Mouse (Mus musculus) spleen, adult 2 months (tissue): Measurements from ENCODE around the gene Tmem82. TPM values are rescaled to one million over a fixed set of nuclear protein-coding genes. Genes with fewer than 3 reads are reported as not detected.
A peak's percentile ranks its signal among the peaks of the same experiment; 100 is the strongest.

Experiments
- DNase-seq, 2 experiments: peaks; one replicate each; pipeline versions ENCODE4 v3.0.0 to v3.0.0-alpha.2; 2012 to 2021; ENCODE audit warnings: low spot score in 2 of 2, low read depth in 1 of 2
- H3K27ac ChIP-seq: fragments of 200-500 bp; 2 replicates; pipeline ENCODE4 v1.5.1; 2012; ENCODE audit warnings: low read length, inconsistent platforms; ENCODE audit not compliant: insufficient read depth
- H3K27me3 ChIP-seq: fragments of 200-500 bp; 2 replicates; pipeline ENCODE4 v1.6.1; 2012; ENCODE audit warnings: mild to moderate bottlenecking, moderate library complexity, low read length, inconsistent platforms; ENCODE audit not compliant: control insufficient read depth, insufficient read depth
- H3K36me3 ChIP-seq: fragments of 200-500 bp; 2 replicates; pipeline ENCODE4 v1.6.1; 2012; ENCODE audit warnings: mild to moderate bottlenecking, low read length, inconsistent platforms; ENCODE audit not compliant: control insufficient read depth, insufficient read depth
- H3K4me1 ChIP-seq: fragments of 200-500 bp; 2 replicates; pipeline ENCODE4 v1.6.1; 2011; ENCODE audit warnings: inconsistent platforms; ENCODE audit not compliant: control insufficient read depth, insufficient read depth, insufficient read length
- H3K4me3 ChIP-seq: fragments of 200-500 bp; 2 replicates; pipeline ENCODE4 v1.5.1; 2011; ENCODE audit warnings: mild to moderate bottlenecking, inconsistent platforms; ENCODE audit not compliant: insufficient read depth, insufficient read length; ENCODE audit errors: extremely low read depth
- CTCF ChIP-seq: fragments of 200-500 bp; IDR thresholded peaks from 2 replicates; pipeline ENCODE4 v1.5.1; 2011; ENCODE audit warnings: mild to moderate bottlenecking, inconsistent platforms; ENCODE audit not compliant: insufficient read depth, insufficient read length, insufficient replicate concordance; ENCODE audit errors: extremely low read depth
- POLR2A ChIP-seq: fragments of 200-500 bp; IDR thresholded peaks from 2 replicates; pipeline ENCODE4 v1.6.1; 2011; ENCODE audit warnings: low read depth, low read length, inconsistent platforms
- WGBS: fragments of 180-500 bp; shearing (Covaris S2); methylation state at CpG from one replicate; pipeline ENCODE4 v1.1.7; 2018; 5-methylcytosine and 5-hydroxymethylcytosine counted together
- polyA plus RNA-seq: library from polyadenylated mRNA; depleted of rRNA; stranded (reverse); fragments of >200 nt; gene quantifications from 2 replicates; pipeline ENCODE4 v1.2.3, GENCODE M21; 2012

Gene Tmem82
- polyA plus RNA-seq, 1 experiment, result 0.56 TPM

GRCm38 (mm10) chr4:141598894-141599250, 19.6 kb downstream of the Tmem82 start:
- Histone ChIP-seq H3K27me3 (peaks cover 18% of the 10 kb centered on the region), H3K4me3 (no peak overlapping the region), H3K4me1 (no peaks in the 10 kb centered on the region; the same call in 1 of the 2 replicates), H3K27ac (peak overlapping the region; percentile 32; the same call in 1 of the 2 replicates), H3K36me3 (no peaks in the 10 kb centered on the region)
- DNase-seq, result no peak
- TF ChIP-seq CTCF (no peak), POLR2A (no peak)
- WGBS, result 10% methylated on average over 9 of the region's 9 CpGs

- DNase-seq, result no peak
- WGBS, result 13% methylated on average over 19 of the region's 19 CpGs
- Histone ChIP-seq H3K4me1 (no peaks in the 10 kb centered on the region; the same call in 1 of the 2 replicates), H3K4me3 (no peak overlapping the region), H3K36me3 (no peaks in the 10 kb centered on the region), H3K27ac (peak overlapping the region; percentile 32; the same call in 1 of the 2 replicates), H3K27me3 (peaks cover 18% of the 10 kb centered on the region)
- TF ChIP-seq POLR2A, result no peak
- TF ChIP-seq CTCF, result no peak
Measured at GRCm38 (mm10) chr4:141598199-141598893, 20.1 kb downstream of the Tmem82 start.

- WGBS, result 81% methylated on average over 8 of the region's 8 CpGs
- peaks cover 18% of the 10 kb centered on the region for H3K27me3 ChIP-seq
- no peaks in the 10 kb centered on the region for H3K36me3 ChIP-seq
- H3K4me3 ChIP-seq, result no peak overlapping the region
- no peaks in the 10 kb centered on the region; the same call in 1 of the 2 replicates for H3K4me1 ChIP-seq
- H3K27ac ChIP-seq, result no peak overlapping the region
- no peak for DNase-seq
- TF ChIP-seq CTCF, result no peak
- no peak for TF ChIP-seq POLR2A
Measured at GRCm38 (mm10) chr4:141596700-141597328, 21.6 kb downstream of the Tmem82 start.

- WGBS, result 77% methylated on average over 9 of the region's 9 CpGs
- H3K36me3 ChIP-seq, result no peaks in the 10 kb centered on the region
- no peak for TF ChIP-seq POLR2A
- no peak for TF ChIP-seq CTCF
- no peak for DNase-seq
- no peaks in the 10 kb centered on the region; the same call in 1 of the 2 replicates for H3K4me1 ChIP-seq
- H3K27ac ChIP-seq, result no peak overlapping the region
- H3K27me3 ChIP-seq, result peaks cover 18% of the 10 kb centered on the region
- no peak overlapping the region for H3K4me3 ChIP-seq
Measured at GRCm38 (mm10) chr4:141595605-141596268, 22.7 kb downstream of the Tmem82 start.

GRCm38 (mm10) chr4:141595138-141595537, 23.3 kb downstream of the Tmem82 start:
- no peak overlapping the region for H3K27ac ChIP-seq
- peaks cover 18% of the 10 kb centered on the region for H3K27me3 ChIP-seq
- no peaks in the 10 kb centered on the region for H3K36me3 ChIP-seq
- no peaks in the 10 kb centered on the region; the same call in 1 of the 2 replicates for H3K4me1 ChIP-seq
- no peak for TF ChIP-seq CTCF
- no peak for DNase-seq
- H3K4me3 ChIP-seq, result no peak overlapping the region
- WGBS, result 86% methylated on average over 11 of the region's 11 CpGs

GRCm38 (mm10) chr4:141591547-141591946, 26.9 kb downstream of the Tmem82 start:
- TF ChIP-seq CTCF, result peak; percentile 36; the same call in 1 of the 2 replicates
- TF ChIP-seq POLR2A, result no peak
- DNase-seq, result no peak
- H3K36me3 ChIP-seq, result no peaks in the 10 kb centered on the region
- H3K4me1 ChIP-seq, result peaks cover 2% of the 10 kb centered on the region; the same call in 1 of the 2 replicates
- 30% methylated on average over 3 of the region's 3 CpGs for WGBS
- H3K4me3 ChIP-seq, result no peak overlapping the region
- H3K27ac ChIP-seq, result no peak overlapping the region
- H3K27me3 ChIP-seq, result no peaks in the 10 kb centered on the region

- Histone ChIP-seq H3K4me1 (peaks cover 11% of the 10 kb centered on the region), H3K36me3 (no peaks in the 10 kb centered on the region), H3K27ac (peak overlapping the region; percentile 56), H3K27me3 (no peaks in the 10 kb centered on the region), H3K4me3 (no peak overlapping the region)
- DNase-seq, result peak in 1 of 2 experiments; percentile 27
- 58% methylated on average over 8 of the region's 8 CpGs for WGBS
- TF ChIP-seq POLR2A (no peak), CTCF (no peak)
Measured at GRCm38 (mm10) chr4:141583919-141584318, 34.5 kb downstream of the Tmem82 start.
